Mouse (Mus musculus) forebrain, embryonic 11.5 days (tissue): ENCODE results near the gene Olfr1349. TPM values are rescaled to one million over a fixed set of nuclear protein-coding genes. Genes with fewer than 3 reads are reported as not detected.
"Not testable (repeated sequence)": the region's sequence is repeated elsewhere in the genome, so short reads cannot be mapped to it uniquely, and the experiment has no call there.

ENCODE experiments used
- ATAC-seq: fragments of 200-750 bp; cut with Nextera tagmentation; replicated peaks from 2 replicates; pipeline ENCODE4 v1.8.0; 2017; ENCODE audit warnings: moderate TSS enrichment; ENCODE audit not compliant: low FRiP score
- DNase-seq: peaks from one replicate; pipeline ENCODE4 v3.0.0-alpha.2; 2017; ENCODE audit warnings: low spot score
- H3K27ac ChIP-seq: fragments of 300-500 bp; sonication (generic); 2 replicates; pipeline ENCODE4 v1.5.1; 2014; ENCODE audit warnings: low read depth, low read length
- H3K27me3 ChIP-seq: fragments of 300-500 bp; sonication (generic); 2 replicates; pipeline ENCODE4 v1.6.1; 2014; ENCODE audit warnings: mild to moderate bottlenecking, low read length, mixed read lengths; ENCODE audit not compliant: control insufficient read depth, insufficient read depth
- H3K36me3 ChIP-seq: fragments of 300-500 bp; sonication (generic); 2 replicates; pipeline ENCODE4 v1.6.1; 2014; ENCODE audit warnings: mild to moderate bottlenecking, low read length, moderate library complexity, mixed read lengths; ENCODE audit not compliant: control insufficient read depth, insufficient read depth
- H3K4me1 ChIP-seq: fragments of 300-500 bp; sonication (generic); replicated peaks from 2 replicates; pipeline ENCODE4 v1.6.1; 2014; ENCODE audit warnings: low read length, mixed read lengths; ENCODE audit not compliant: control insufficient read depth, insufficient read depth
- H3K4me2 ChIP-seq: fragments of 300-500 bp; sonication (generic); 2 replicates; pipeline ENCODE4 v1.6.1; 2014; ENCODE audit warnings: low read depth, mild to moderate bottlenecking, low read length, moderate library complexity, mixed read lengths; ENCODE audit not compliant: severe bottlenecking
- H3K4me3 ChIP-seq: fragments of 300-500 bp; sonication (generic); 2 replicates; pipeline ENCODE4 v1.5.1; 2014; ENCODE audit warnings: low read depth, low read length
- H3K9ac ChIP-seq: fragments of 300-500 bp; sonication (generic); 2 replicates; pipeline ENCODE4 v1.6.1; 2014; ENCODE audit warnings: low read length
- H3K9me3 ChIP-seq: fragments of 300-500 bp; sonication (generic); 2 replicates; pipeline ENCODE4 v1.6.1; 2016; ENCODE audit warnings: low read length, mixed read lengths; ENCODE audit not compliant: control insufficient read depth
- WGBS: fragments of 180-500 bp; shearing (Covaris S2); extraction: QIAGEN DNeasy Blood & Tissue Kit; methylation state at CpG from one replicate; pipeline ENCODE4 v1.1.7; 2014; 5-methylcytosine and 5-hydroxymethylcytosine counted together
- polyA plus RNA-seq: library from polyadenylated mRNA; unstranded; fragments of >200 nt; fragmentation: Nextera tagmentation; extraction: Ambion mirVana; gene quantifications from 2 replicates; pipeline ENCODE4 v1.2.1, GENCODE M21; 2014

The Olfr1349 gene
- not detected in 2 replicates for polyA plus RNA-seq

DNA sequence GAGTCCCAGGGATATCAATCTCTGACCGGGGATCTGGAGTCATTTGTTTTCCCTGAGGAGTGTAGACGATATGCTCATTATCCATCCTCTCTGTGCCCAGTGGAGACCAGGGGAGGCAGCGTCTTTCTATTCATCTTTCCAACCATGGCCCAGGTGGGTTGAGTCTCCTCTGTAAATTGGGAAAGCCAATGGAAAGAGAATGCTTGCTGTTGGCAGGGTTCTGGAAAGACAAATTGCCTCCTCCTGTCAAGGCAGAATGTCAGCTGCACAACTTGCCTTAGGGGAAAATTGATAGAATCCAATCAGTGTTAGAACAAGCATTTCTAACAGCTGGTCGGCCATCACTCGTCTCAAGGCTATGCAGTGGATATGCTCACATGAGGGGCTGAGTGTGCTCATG, at the start of gene Olfr1349:
Olfr1349 (minus strand) TSS at position 101 of the 400 bp plus-strand sequence.
- Histone ChIP-seq H3K4me2 (no peak within 1 kb of the TSS), H3K27ac (no peak within 1 kb of the TSS), H3K9me3 (peaks cover 9% of the 10 kb centered on the region; the same call in 1 of the 2 replicates), H3K4me3 (no peak within 1 kb of the TSS), H3K27me3 (no peaks in the 10 kb centered on the region), H3K36me3 (no peaks in the 10 kb centered on the region), H3K9ac (no peak within 1 kb of the TSS), H3K4me1 (no peaks in the 10 kb centered on the region)
- no peak for ATAC-seq
- 84% methylated on average over 5 of the region's 5 CpGs for WGBS
- no peak for DNase-seq

- H3K4me1 ChIP-seq, result no peaks in the 10 kb centered on the region
- ATAC-seq (no peak), DNase-seq (no peak)
- H3K9me3 ChIP-seq, result peaks cover 2% of the 10 kb centered on the region; the same call in 1 of the 2 replicates
- H3K4me3 ChIP-seq, result no peak within 1 kb of the TSS
- no peak within 1 kb of the TSS for H3K27ac ChIP-seq
- no peak within 1 kb of the TSS for H3K9ac ChIP-seq
- H3K4me2 ChIP-seq, result no peak within 1 kb of the TSS
- no peaks in the 10 kb centered on the region for H3K27me3 ChIP-seq
- no peaks in the 10 kb centered on the region for H3K36me3 ChIP-seq
These were observed 41.8 kb upstream of the Olfr1349 start, which contains the start of gene Olfr1350 for GRCm38 (mm10) chr7:6564541-6564940. Gene Olfr1350 (plus strand): TSS chr7:6564841.

DNA sequence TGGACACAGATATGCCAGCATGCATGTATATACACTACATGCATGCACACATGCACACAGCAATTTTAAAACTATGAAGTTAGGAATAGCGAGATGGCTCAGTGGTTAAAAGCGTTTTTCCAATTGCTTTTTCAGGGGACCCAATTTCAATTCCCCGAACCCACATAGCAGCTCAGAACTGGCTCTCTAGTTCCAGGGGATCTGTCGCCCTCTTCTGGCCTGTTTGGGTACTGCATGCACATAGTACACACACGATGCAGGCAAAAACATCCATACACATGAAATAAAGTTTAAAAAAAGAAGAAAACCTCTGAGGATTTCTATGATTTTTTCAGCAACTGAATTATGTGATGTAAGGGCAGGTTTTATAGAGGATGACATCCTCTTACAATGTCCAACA, 3.4 kb upstream of the Olfr1349 start:
- WGBS, result 69% methylated on average over 5 of the region's 5 CpGs
- Histone ChIP-seq H3K36me3 (no peaks in the 10 kb centered on the region), H3K9ac (no peak overlapping the region), H3K4me2 (no peak overlapping the region), H3K9me3 (peaks cover 9% of the 10 kb centered on the region; the same call in 1 of the 2 replicates), H3K4me3 (no peak overlapping the region), H3K27me3 (no peaks in the 10 kb centered on the region), H3K4me1 (no peaks in the 10 kb centered on the region), H3K27ac (no peak overlapping the region)
- ATAC-seq (no peak), DNase-seq (no peak)

GRCm38 (mm10) chr7:6525001-6525400, 2.3 kb upstream of the Olfr1349 start:
- Histone ChIP-seq H3K4me3 (no peak overlapping the region), H3K36me3 (no peaks in the 10 kb centered on the region), H3K27me3 (no peaks in the 10 kb centered on the region), H3K9ac (no peak overlapping the region), H3K9me3 (peaks cover 9% of the 10 kb centered on the region; the same call in 1 of the 2 replicates), H3K4me2 (no peak overlapping the region), H3K27ac (no peak overlapping the region), H3K4me1 (no peaks in the 10 kb centered on the region)
- 66% methylated on average over 3 of the region's 3 CpGs for WGBS
- DNase-seq, result no peak
- no peak for ATAC-seq

GRCm38 (mm10) chr7:6521666-6522065, 1.1 kb downstream of the Olfr1349 start:
- no peaks in the 10 kb centered on the region for H3K36me3 ChIP-seq
- ATAC-seq (no peak), DNase-seq (no peak)
- no peak overlapping the region for H3K4me3 ChIP-seq
- peaks cover 7% of the 10 kb centered on the region; the same call in 1 of the 2 replicates for H3K9me3 ChIP-seq
- H3K4me1 ChIP-seq, result no peaks in the 10 kb centered on the region
- 46% methylated on average over 1 of the region's 1 CpGs for WGBS
- no peaks in the 10 kb centered on the region for H3K27me3 ChIP-seq
- no peak overlapping the region for H3K27ac ChIP-seq
- H3K9ac ChIP-seq, result no peak overlapping the region
- no peak overlapping the region for H3K4me2 ChIP-seq

GRCm38 (mm10) chr7:6508648-6509047, 14.1 kb downstream of the Olfr1349 start, which contains the start of gene Olfr1348:
Gene Olfr1348 (minus strand): TSS chr7:6508748.
- 90% methylated on average over 1 of the region's 1 CpGs for WGBS

GRCm38 (mm10) chr7:6499655-6500054, 23.1 kb downstream of the Olfr1349 start, which contains the start of gene Olfr1347:
Gene Olfr1347 (minus strand): TSS chr7:6499755.
- 63% methylated on average over 1 of the region's 1 CpGs for WGBS
- H3K4me3 ChIP-seq, result no peak within 1 kb of the TSS
- no peak within 1 kb of the TSS for H3K27ac ChIP-seq
- peaks cover 2% of the 10 kb centered on the region for H3K9me3 ChIP-seq
- no peak within 1 kb of the TSS for H3K4me2 ChIP-seq
- ATAC-seq, result no peak
- no peak for DNase-seq
- H3K4me1 ChIP-seq, result no peaks in the 10 kb centered on the region
- no peaks in the 10 kb centered on the region for H3K36me3 ChIP-seq
- no peak within 1 kb of the TSS for H3K9ac ChIP-seq
- H3K27me3 ChIP-seq, result no peaks in the 10 kb centered on the region

More at GRCm38 (mm10) chr7:6508648-6509047, 14.1 kb downstream of the Olfr1349 start, which contains the start of gene Olfr1348:
- Histone ChIP-seq H3K9me3 (peaks cover 2% of the 10 kb centered on the region; the same call in 1 of the 2 replicates), H3K27me3 (no peaks in the 10 kb centered on the region), H3K4me1 (no peaks in the 10 kb centered on the region), H3K4me2 (no peak within 1 kb of the TSS), H3K36me3 (no peaks in the 10 kb centered on the region), H3K9ac (no peak within 1 kb of the TSS), H3K27ac (no peak within 1 kb of the TSS), H3K4me3 (no peak within 1 kb of the TSS)
- ATAC-seq (no peak), DNase-seq (no peak)

DNA sequence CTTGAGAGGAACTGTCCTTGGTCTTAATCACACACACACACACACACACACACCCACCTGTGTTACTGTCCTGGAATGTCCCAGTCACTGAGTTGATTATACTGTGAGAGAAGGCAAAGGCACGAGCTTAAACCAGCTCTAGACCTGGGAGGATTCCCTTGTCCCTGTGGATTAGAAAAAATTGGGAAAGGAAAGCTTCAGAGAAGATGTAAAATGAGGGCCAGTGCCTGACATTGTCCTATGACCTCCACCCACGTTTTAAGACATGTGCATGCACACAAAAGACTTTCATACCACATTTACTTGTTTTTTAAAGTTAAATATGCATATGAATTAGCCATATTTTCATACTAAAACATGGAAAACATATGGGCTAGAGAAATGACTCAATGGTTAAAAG, 35.9 kb downstream of the Olfr1349 start, which contains the start of gene Olfr5:
Olfr5 (minus strand) TSS at position 101 of the 400 bp plus-strand sequence.
- Histone ChIP-seq H3K27ac (no peak within 1 kb of the TSS), H3K27me3 (no peaks in the 10 kb centered on the region), H3K4me1 (no peaks in the 10 kb centered on the region), H3K4me3 (no peak within 1 kb of the TSS), H3K4me2 (no peak within 1 kb of the TSS), H3K36me3 (no peaks in the 10 kb centered on the region), H3K9ac (no peak within 1 kb of the TSS), H3K9me3 (peaks cover 2% of the 10 kb centered on the region; the same call in 1 of the 2 replicates)
- WGBS, result 38% methylated on average over 2 of the region's 2 CpGs
- DNase-seq, result no peak
- no peak for ATAC-seq

DNA sequence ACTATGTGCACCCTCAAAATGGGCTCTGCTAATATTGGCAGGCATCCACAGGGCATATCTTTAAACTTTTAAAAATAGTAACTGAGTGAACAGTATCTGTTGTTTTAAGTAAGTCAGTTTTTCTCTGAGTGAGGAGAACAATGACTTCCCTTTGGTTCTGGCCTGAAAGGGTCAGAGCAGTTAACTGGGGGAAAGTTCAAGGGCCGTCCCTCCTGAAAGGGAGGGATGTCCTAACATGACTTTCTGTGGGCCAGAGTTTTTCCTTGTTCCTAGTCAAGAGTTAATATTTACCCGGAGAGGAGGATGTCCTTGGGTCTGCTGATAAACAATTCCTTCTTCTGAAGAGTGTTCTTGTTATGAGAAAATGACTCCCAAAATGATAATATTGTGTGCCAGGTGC, 45.1 kb downstream of the Olfr1349 start:
- not testable (repeated sequence) for ATAC-seq

More for the DNA sequence above, 45.1 kb downstream of the Olfr1349 start:
- H3K27me3 ChIP-seq, H3K4me1 ChIP-seq, H3K9me3 ChIP-seq, DNase-seq, H3K36me3 ChIP-seq, H3K9ac ChIP-seq, H3K4me2 ChIP-seq, H3K27ac ChIP-seq, H3K4me3 ChIP-seq: not testable (repeated sequence)
- 78% methylated on average over 2 of the region's 2 CpGs for WGBS
